Mouse (Mus musculus): ENCODE measurements at regions not wholly inside any gene's neighbourhood (a gene's known extent, or its start where the extent isn't known, plus 50 kb on each side); places are given as distances from the start of the nearest gene placed in this dataset.

GRCm38 (mm10) chr8:87189791-87190385 lies 282.5 kb downstream of the Cbln1 start:
- H3K27me3 ChIP-seq (replicated peaks), result no peaks in the 10 kb centered on the region
- no peaks in the 10 kb centered on the region for H3K36me3 ChIP-seq
- no peak overlapping the region for H3K4me3 ChIP-seq
- no peak overlapping the region for H3K27ac ChIP-seq
- ATAC-seq (ENCODE audit: low FRiP score, low read depth), result no peak
- 0 out of 2 replicates have a peak, but pooled peaks cover 4% of the 10 kb centered on the region for H3K4me1 ChIP-seq
- WGBS, result 75% methylated on average over 13 of the region's 13 CpGs
- 0 out of 2 replicates have a peak, but pooled peaks cover 3% of the 10 kb centered on the region for H3K9me3 ChIP-seq
- no peak overlapping the region for H3K4me2 ChIP-seq (replicated peaks)
- H3K9ac ChIP-seq, result no peak overlapping the region

GRCm38 (mm10) chr8:87182888-87183287 lies 289.5 kb downstream of the Cbln1 start:
- 72% methylated on average over 4 of the region's 4 CpGs for WGBS

GRCm38 (mm10) chr8:87178561-87178960 lies 293.5 kb upstream of the N4bp1 start:
- Histone ChIP-seq H3K36me3 (no peaks in the 10 kb centered on the region), H3K4me2 (replicated peaks) (no peak overlapping the region), H3K27me3 (replicated peaks) (no peaks in the 10 kb centered on the region), H3K4me1 (no peaks in the 10 kb centered on the region), H3K9ac (no peak overlapping the region), H3K27ac (no peak overlapping the region), H3K9me3 (no peaks in the 10 kb centered on the region), H3K4me3 (no peak overlapping the region)
- ATAC-seq (ENCODE audit: low FRiP score, low read depth), result no peak
- WGBS, result 81% methylated on average over 4 of the region's 4 CpGs

More at GRCm38 (mm10) chr8:87182888-87183287, 289.5 kb downstream of the Cbln1 start:
- H3K27ac ChIP-seq, result no peak overlapping the region
- ATAC-seq (ENCODE audit: low FRiP score, low read depth), result no peak
- no peaks in the 10 kb centered on the region for H3K4me1 ChIP-seq
- no peak overlapping the region for H3K4me2 ChIP-seq (replicated peaks)
- no peak overlapping the region for H3K9ac ChIP-seq
- no peaks in the 10 kb centered on the region for H3K36me3 ChIP-seq
- H3K27me3 ChIP-seq (replicated peaks), result no peaks in the 10 kb centered on the region
- no peak overlapping the region for H3K4me3 ChIP-seq
- no peaks in the 10 kb centered on the region for H3K9me3 ChIP-seq

- Histone ChIP-seq H3K27ac (no peak overlapping the region), H3K4me1 (no peaks in the 10 kb centered on the region), H3K9ac (no peak overlapping the region), H3K27me3 (replicated peaks) (no peaks in the 10 kb centered on the region), H3K9me3 (no peaks in the 10 kb centered on the region), H3K36me3 (no peaks in the 10 kb centered on the region), H3K4me3 (no peak overlapping the region), H3K4me2 (replicated peaks) (no peak overlapping the region)
- ATAC-seq (ENCODE audit: low FRiP score, low read depth), result no peak
- 84% methylated on average over 6 of the region's 6 CpGs for WGBS
Measured at GRCm38 (mm10) chr8:87177620-87178019, 292.6 kb upstream of the N4bp1 start.

- no peak for ATAC-seq (ENCODE audit: low FRiP score, low read depth)
- no peak overlapping the region for H3K9ac ChIP-seq
- no peaks in the 10 kb centered on the region for H3K4me1 ChIP-seq
- H3K27me3 ChIP-seq (replicated peaks), result no peaks in the 10 kb centered on the region
- H3K4me3 ChIP-seq, result no peak overlapping the region
- no peaks in the 10 kb centered on the region for H3K36me3 ChIP-seq
- H3K4me2 ChIP-seq (replicated peaks), result no peak overlapping the region
- H3K9me3 ChIP-seq, result no peaks in the 10 kb centered on the region
- no peak overlapping the region for H3K27ac ChIP-seq
Measured at GRCm38 (mm10) chr8:87175097-87175496, 290.0 kb upstream of the N4bp1 start.

- no peak for ATAC-seq (ENCODE audit: low FRiP score, low read depth)
- Histone ChIP-seq H3K4me1 (no peaks in the 10 kb centered on the region), H3K27me3 (replicated peaks) (no peaks in the 10 kb centered on the region), H3K36me3 (no peaks in the 10 kb centered on the region), H3K4me2 (replicated peaks) (no peak overlapping the region), H3K27ac (no peak overlapping the region), H3K9me3 (no peaks in the 10 kb centered on the region), H3K4me3 (no peak overlapping the region), H3K9ac (no peak overlapping the region)
Measured at GRCm38 (mm10) chr8:87173720-87174119, 288.7 kb upstream of the N4bp1 start.

- no peak overlapping the region for H3K4me3 ChIP-seq
- no peak overlapping the region for H3K9ac ChIP-seq
- no peaks in the 10 kb centered on the region for H3K27me3 ChIP-seq (replicated peaks)
- no peaks in the 10 kb centered on the region for H3K36me3 ChIP-seq
- ATAC-seq (ENCODE audit: low FRiP score, low read depth), result no peak
- no peak overlapping the region for H3K27ac ChIP-seq
- 90% methylated on average over 1 of the region's 1 CpGs for WGBS
- H3K9me3 ChIP-seq, result no peaks in the 10 kb centered on the region
- H3K4me1 ChIP-seq, result no peaks in the 10 kb centered on the region
- no peak overlapping the region for H3K4me2 ChIP-seq (replicated peaks)
Measured at GRCm38 (mm10) chr8:87166771-87167170, 281.7 kb upstream of the N4bp1 start.

GRCm38 (mm10) chr8:87160416-87160815 lies 275.4 kb upstream of the N4bp1 start:
- H3K4me1 ChIP-seq, result no peaks in the 10 kb centered on the region
- H3K36me3 ChIP-seq, result no peaks in the 10 kb centered on the region
- H3K4me3 ChIP-seq, result no peak overlapping the region
- ATAC-seq (ENCODE audit: low FRiP score, low read depth), result no peak
- H3K4me2 ChIP-seq (replicated peaks), result no peak overlapping the region
- 72% methylated on average over 2 of the region's 2 CpGs for WGBS
- no peaks in the 10 kb centered on the region for H3K27me3 ChIP-seq (replicated peaks)
- no peak overlapping the region for H3K9ac ChIP-seq
- H3K9me3 ChIP-seq, result no peaks in the 10 kb centered on the region
- no peak overlapping the region for H3K27ac ChIP-seq

- H3K9ac ChIP-seq, result no peak overlapping the region
- H3K4me3 ChIP-seq, result no peak overlapping the region
- no peaks in the 10 kb centered on the region for H3K9me3 ChIP-seq
- no peaks in the 10 kb centered on the region for H3K27me3 ChIP-seq (replicated peaks)
- no peaks in the 10 kb centered on the region for H3K4me1 ChIP-seq
- no peak for ATAC-seq (ENCODE audit: low FRiP score, low read depth)
- no peaks in the 10 kb centered on the region for H3K36me3 ChIP-seq
- no peak overlapping the region for H3K27ac ChIP-seq
- no peak overlapping the region for H3K4me2 ChIP-seq (replicated peaks)
- 57% methylated on average over 8 of the region's 8 CpGs for WGBS
Measured at GRCm38 (mm10) chr8:87158322-87158721, 273.3 kb upstream of the N4bp1 start.

- Histone ChIP-seq H3K4me1 (peaks cover 10% of the 10 kb centered on the region), H3K4me3 (no peak overlapping the region), H3K4me2 (replicated peaks) (no peak overlapping the region), H3K36me3 (no peaks in the 10 kb centered on the region), H3K9ac (no peak overlapping the region), H3K27me3 (replicated peaks) (no peaks in the 10 kb centered on the region), H3K9me3 (no peaks in the 10 kb centered on the region), H3K27ac (no peak overlapping the region)
- no peak for ATAC-seq (ENCODE audit: low FRiP score, low read depth)
- 73% methylated on average over 10 of the region's 10 CpGs for WGBS
Measured at GRCm38 (mm10) chr8:87155819-87156425, 270.9 kb upstream of the N4bp1 start.

- Histone ChIP-seq H3K9ac (no peak overlapping the region), H3K27ac (peak overlapping the region; percentile 32; the same call in 1 of the 2 replicates), H3K4me3 (no peak overlapping the region), H3K4me2 (replicated peaks) (no peak overlapping the region), H3K4me1 (peaks cover 10% of the 10 kb centered on the region), H3K9me3 (no peaks in the 10 kb centered on the region), H3K27me3 (replicated peaks) (no peaks in the 10 kb centered on the region), H3K36me3 (no peaks in the 10 kb centered on the region)
- 22% methylated on average over 8 of the region's 8 CpGs for WGBS
- peak; percentile 65; the same call in 1 of the 2 replicates for ATAC-seq (ENCODE audit: low FRiP score, low read depth)
Measured at GRCm38 (mm10) chr8:87152068-87152915, 267.2 kb upstream of the N4bp1 start.

- WGBS, result 90% methylated on average over 6 of the region's 6 CpGs
Measured at GRCm38 (mm10) chr8:87148853-87149252, 263.8 kb upstream of the N4bp1 start.

More at GRCm38 (mm10) chr8:87148853-87149252, 263.8 kb upstream of the N4bp1 start:
- H3K4me3 ChIP-seq, result no peak overlapping the region
- H3K4me2 ChIP-seq (replicated peaks), result no peak overlapping the region
- peaks cover 10% of the 10 kb centered on the region for H3K4me1 ChIP-seq
- H3K9me3 ChIP-seq, result 0 out of 2 replicates have a peak, but pooled peaks cover 4% of the 10 kb centered on the region
- H3K27me3 ChIP-seq (replicated peaks), result no peaks in the 10 kb centered on the region
- H3K9ac ChIP-seq, result no peak overlapping the region
- no peaks in the 10 kb centered on the region for H3K36me3 ChIP-seq
- H3K27ac ChIP-seq, result no peak overlapping the region
- no peak for ATAC-seq (ENCODE audit: low FRiP score, low read depth)

All from neural tube, embryonic 12.5 days (tissue).